Mouse (Mus musculus) heart, embryonic 12.5 days (tissue): ENCODE results near the gene Cdc40. TPM values are rescaled to one million over a fixed set of nuclear protein-coding genes. Genes with fewer than 3 reads are reported as not detected.

Experiments
- ATAC-seq: fragments of 200-750 bp; cut with Nextera tagmentation; 2 replicates; pipeline ENCODE4 v1.8.0; 2017; ENCODE audit warnings: moderate TSS enrichment, moderate library complexity; ENCODE audit not compliant: insufficient number of reproducible peaks, low FRiP score
- H3K27ac ChIP-seq: fragments of 300-500 bp; sonication (generic); 2 replicates; pipeline ENCODE4 v1.5.1; 2016; ENCODE audit warnings: mild to moderate bottlenecking, moderate library complexity; ENCODE audit not compliant: poor library complexity, severe bottlenecking
- H3K27me3 ChIP-seq: fragments of 300-500 bp; sonication (generic); replicated peaks from 2 replicates; pipeline ENCODE4 v1.6.1; 2016; ENCODE audit warnings: mild to moderate bottlenecking, moderate library complexity
- H3K36me3 ChIP-seq: fragments of 300-500 bp; sonication (generic); 2 replicates; pipeline ENCODE4 v1.6.1; 2016; ENCODE audit warnings: mild to moderate bottlenecking, moderate library complexity
- H3K4me1 ChIP-seq: fragments of 300-500 bp; sonication (generic); replicated peaks from 2 replicates; pipeline ENCODE4 v1.6.1; 2016; ENCODE audit warnings: mild to moderate bottlenecking
- H3K4me2 ChIP-seq: fragments of 300-500 bp; sonication (generic); 2 replicates; pipeline ENCODE4 v1.6.1; 2016; ENCODE audit warnings: mild to moderate bottlenecking, moderate library complexity
- H3K4me3 ChIP-seq: fragments of 300-500 bp; sonication (generic); 2 replicates; pipeline ENCODE4 v1.5.1; 2016; ENCODE audit warnings: mild to moderate bottlenecking
- H3K9ac ChIP-seq: fragments of 300-500 bp; sonication (generic); 2 replicates; pipeline ENCODE4 v1.6.1; 2016; ENCODE audit warnings: mild to moderate bottlenecking, moderate library complexity
- H3K9me3 ChIP-seq: fragments of 300-500 bp; sonication (generic); replicated peaks from 2 replicates; pipeline ENCODE4 v1.6.1; 2016; ENCODE audit warnings: mild to moderate bottlenecking, moderate library complexity
- WGBS: fragments of 180-500 bp; shearing (Covaris S2); methylation state at CpG from one replicate; pipeline ENCODE4 v1.1.7; 2016; 5-methylcytosine and 5-hydroxymethylcytosine counted together
- polyA plus RNA-seq: library from polyadenylated mRNA; unstranded; fragments of >200 nt; fragmentation: Nextera tagmentation; extraction: Ambion mirVana; gene quantifications from 2 replicates; pipeline ENCODE4 v1.2.1, GENCODE M21; 2016

The Cdc40 gene
- polyA plus RNA-seq, 1 experiment from 2014 or later = 25.7 TPM

DNA sequence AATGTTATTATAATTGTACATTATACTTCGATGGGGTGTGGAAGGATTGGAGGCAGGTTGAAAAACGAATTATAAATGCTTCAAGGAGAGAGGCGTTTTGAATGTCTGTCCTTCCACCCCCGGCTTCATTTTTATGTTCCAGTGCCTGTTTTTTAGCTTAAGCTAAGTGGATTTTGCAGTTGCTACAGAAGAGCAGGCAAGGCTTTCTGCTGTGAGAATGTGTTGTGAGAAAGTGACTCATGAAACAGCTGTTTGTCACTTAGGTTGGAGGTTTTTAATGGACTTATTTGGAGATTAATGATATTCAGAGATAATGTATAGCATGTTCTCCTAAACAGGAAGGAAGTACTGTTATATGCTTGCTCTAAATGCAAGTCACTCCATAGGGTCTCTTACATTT lies 6.0 kb upstream of the Cdc40 start:
- Histone ChIP-seq H3K9me3 (no peaks in the 10 kb centered on the region), H3K36me3 (no peaks in the 10 kb centered on the region), H3K4me2 (no peak overlapping the region), H3K9ac (no peak overlapping the region), H3K27me3 (no peaks in the 10 kb centered on the region), H3K4me1 (no peaks in the 10 kb centered on the region), H3K4me3 (no peak overlapping the region), H3K27ac (no peak overlapping the region)
- 76% methylated on average over 4 of the region's 4 CpGs for WGBS
- ATAC-seq = no peak

- ATAC-seq = no peak
- Histone ChIP-seq H3K27ac (no peak overlapping the region), H3K4me3 (no peak overlapping the region), H3K9me3 (no peaks in the 10 kb centered on the region), H3K9ac (no peak overlapping the region), H3K36me3 (no peaks in the 10 kb centered on the region), H3K4me1 (no peaks in the 10 kb centered on the region), H3K27me3 (no peaks in the 10 kb centered on the region), H3K4me2 (no peak overlapping the region)
- WGBS = 87% methylated on average over 2 of the region's 2 CpGs
These were observed 4.2 kb upstream of the Cdc40 start for GRCm38 (mm10) chr10:40887316-40887715.

DNA sequence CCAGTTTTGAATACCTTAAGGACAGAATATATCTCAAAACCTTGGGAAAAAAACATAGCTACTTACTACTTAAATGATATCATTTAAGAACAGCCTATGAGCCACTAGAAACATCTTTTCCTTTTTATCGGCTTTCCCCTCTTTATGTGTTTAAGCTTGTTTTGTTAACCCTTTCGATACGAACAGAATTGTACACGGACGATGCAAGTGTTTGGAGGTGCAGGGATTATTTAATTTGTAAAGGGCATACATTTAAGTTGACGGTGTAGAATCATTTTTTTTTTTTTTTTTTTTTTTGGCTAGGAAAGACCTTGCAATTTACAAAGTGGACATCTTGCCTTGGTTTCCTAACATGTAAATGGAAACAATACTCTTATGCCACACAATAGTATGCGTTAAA lies 2.3 kb upstream of the Cdc40 start:
- no peak for ATAC-seq
- no peaks in the 10 kb centered on the region for H3K9me3 ChIP-seq
- H3K27ac ChIP-seq = no peak overlapping the region
- H3K27me3 ChIP-seq = no peaks in the 10 kb centered on the region
- no peak overlapping the region for H3K4me2 ChIP-seq
- peaks cover 13% of the 10 kb centered on the region for H3K4me1 ChIP-seq
- H3K4me3 ChIP-seq = no peak overlapping the region
- H3K36me3 ChIP-seq = no peaks in the 10 kb centered on the region
- no peak overlapping the region for H3K9ac ChIP-seq
- WGBS = 80% methylated on average over 7 of the region's 7 CpGs

- H3K4me2 ChIP-seq = peak overlapping the region; percentile 72
- H3K27me3 ChIP-seq = no peaks in the 10 kb centered on the region
- H3K4me1 ChIP-seq = peaks cover 24% of the 10 kb centered on the region
- no peak; the same call in 1 of the 2 replicates for ATAC-seq
- H3K9me3 ChIP-seq = no peaks in the 10 kb centered on the region
- H3K4me3 ChIP-seq = peak overlapping the region; percentile 76
- peak overlapping the region; percentile 82 for H3K27ac ChIP-seq
- peak overlapping the region; percentile 80 for H3K9ac ChIP-seq
- H3K36me3 ChIP-seq = no peaks in the 10 kb centered on the region
- WGBS = 1% methylated on average over 40 of the region's 40 CpGs
These were observed 1.2 kb upstream of the Cdc40 start for GRCm38 (mm10) chr10:40884279-40884806.

DNA sequence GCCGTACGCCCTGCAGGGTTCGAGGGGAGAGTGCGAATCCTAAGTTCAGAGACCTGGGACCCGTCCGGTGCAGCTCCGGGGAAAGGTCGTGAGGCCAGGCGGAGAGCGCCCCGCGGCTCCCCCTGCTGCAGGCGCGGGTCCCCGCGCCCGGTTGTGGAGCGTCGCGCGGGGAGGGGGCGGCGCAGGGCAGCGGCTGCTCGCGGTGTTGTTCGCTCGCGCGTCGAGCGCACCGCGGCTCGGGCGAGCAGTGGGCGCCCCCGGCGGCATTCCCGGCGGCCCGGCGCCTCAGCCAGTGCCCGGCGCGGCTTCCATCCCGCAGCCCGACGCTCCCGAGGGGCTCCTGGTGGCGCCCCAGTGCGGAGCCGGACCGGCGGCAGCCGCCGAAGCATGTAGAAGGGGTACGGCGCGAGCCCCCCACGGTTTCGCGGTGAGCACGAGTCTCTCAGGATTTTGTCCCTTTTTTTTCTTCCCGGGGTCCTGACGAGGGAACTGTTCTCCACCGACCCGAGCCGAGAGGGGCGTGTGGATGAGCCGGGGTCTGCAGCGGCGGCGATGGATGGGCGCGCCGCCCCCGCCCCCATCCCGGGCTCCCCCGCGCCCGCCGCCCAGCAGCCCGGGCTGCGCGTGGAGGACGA lies 650 bp upstream of the Cdc40 start:
- no peaks in the 10 kb centered on the region for H3K9me3 ChIP-seq
- peak; percentile 86 for ATAC-seq
- under 1% methylated on average over 70 of the region's 87 CpGs for WGBS
- H3K4me2 ChIP-seq = peak overlapping the region; percentile 72
- peak overlapping the region; percentile 82 for H3K27ac ChIP-seq
- no peaks in the 10 kb centered on the region; the same call in 1 of the 2 replicates for H3K36me3 ChIP-seq
- peak overlapping the region; percentile 76 for H3K4me3 ChIP-seq
- H3K4me1 ChIP-seq = peaks cover 28% of the 10 kb centered on the region
- H3K27me3 ChIP-seq = no peaks in the 10 kb centered on the region
- peak overlapping the region; percentile 80 for H3K9ac ChIP-seq

DNA sequence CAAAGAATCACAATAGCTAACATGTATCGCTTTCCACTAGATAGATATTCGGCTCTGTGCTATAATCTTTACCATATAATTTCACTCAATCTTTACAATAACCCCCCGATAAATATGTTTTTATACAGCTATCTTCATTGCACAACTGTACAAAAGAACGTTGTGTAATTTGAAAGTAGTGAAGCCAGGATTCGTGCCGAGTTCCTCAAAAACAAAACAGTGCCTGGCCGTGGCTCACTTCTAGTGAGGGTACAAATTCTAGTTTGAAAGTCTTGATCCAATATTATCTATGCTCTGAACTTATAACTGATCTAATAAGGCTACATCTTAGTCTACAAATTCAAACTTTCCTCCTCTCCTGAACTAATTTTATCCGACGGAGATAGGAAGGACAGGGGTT lies 778 bp downstream of the Cdc40 start:
- Histone ChIP-seq H3K27me3 (no peaks in the 10 kb centered on the region), H3K9ac (peak overlapping the region; percentile 94), H3K4me2 (peak overlapping the region; percentile 72), H3K9me3 (no peaks in the 10 kb centered on the region), H3K4me3 (peak overlapping the region; percentile 76), H3K36me3 (no peaks in the 10 kb centered on the region; the same call in 1 of the 2 replicates), H3K4me1 (peaks cover 36% of the 10 kb centered on the region), H3K27ac (peak overlapping the region; percentile 75; the same call in 1 of the 2 replicates)
- WGBS = 12% methylated on average over 9 of the region's 9 CpGs
- no peak for ATAC-seq

DNA sequence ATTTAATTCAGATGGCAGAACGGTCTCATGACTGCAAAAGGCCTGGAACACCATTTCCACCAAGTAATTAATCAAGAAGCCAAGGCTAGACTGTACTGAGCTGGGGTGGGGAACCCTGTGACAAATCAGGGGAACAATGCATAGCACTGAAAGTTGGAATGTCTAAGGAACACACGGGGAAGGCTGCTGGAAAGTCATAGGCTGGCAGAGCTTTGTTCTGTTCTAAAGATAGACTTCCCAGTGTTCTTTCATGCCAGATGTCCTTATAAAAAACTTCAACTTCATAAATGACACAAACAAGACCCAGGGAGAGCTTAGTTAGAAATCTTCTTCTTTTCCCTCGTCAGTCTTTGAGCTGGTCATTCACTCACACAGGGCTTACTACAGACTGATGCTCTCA lies 1.9 kb downstream of the Cdc40 start:
- H3K27me3 ChIP-seq = no peaks in the 10 kb centered on the region
- peak overlapping the region; percentile 72 for H3K4me2 ChIP-seq
- peaks cover 36% of the 10 kb centered on the region for H3K4me1 ChIP-seq
- 65% methylated on average over 3 of the region's 3 CpGs for WGBS
- H3K4me3 ChIP-seq = 0 out of 2 replicates have a peak overlapping the region, but pooled peaks have one; percentile 6
- no peak for ATAC-seq
- H3K9ac ChIP-seq = peak overlapping the region; percentile 35; the same call in 1 of the 2 replicates
- H3K9me3 ChIP-seq = no peaks in the 10 kb centered on the region
- no peak overlapping the region for H3K27ac ChIP-seq
- no peaks in the 10 kb centered on the region; the same call in 1 of the 2 replicates for H3K36me3 ChIP-seq

GRCm38 (mm10) chr10:40879969-40880368 lies 3.1 kb downstream of the Cdc40 start:
- no peak overlapping the region for H3K27ac ChIP-seq
- no peaks in the 10 kb centered on the region for H3K27me3 ChIP-seq
- no peak overlapping the region for H3K9ac ChIP-seq
- 62% methylated on average over 9 of the region's 9 CpGs for WGBS
- peaks cover 7% of the 10 kb centered on the region for H3K36me3 ChIP-seq
- H3K4me1 ChIP-seq = peaks cover 36% of the 10 kb centered on the region
- ATAC-seq = no peak
- H3K4me3 ChIP-seq = no peak overlapping the region
- no peaks in the 10 kb centered on the region for H3K9me3 ChIP-seq
- no peak overlapping the region for H3K4me2 ChIP-seq

- no peak overlapping the region for H3K9ac ChIP-seq
- 55% methylated on average over 3 of the region's 3 CpGs for WGBS
- H3K27me3 ChIP-seq = no peaks in the 10 kb centered on the region
- no peak for ATAC-seq
- no peak overlapping the region for H3K4me2 ChIP-seq
- no peak overlapping the region for H3K27ac ChIP-seq
- H3K36me3 ChIP-seq = peaks cover 7% of the 10 kb centered on the region
- H3K4me1 ChIP-seq = peaks cover 41% of the 10 kb centered on the region
- H3K9me3 ChIP-seq = no peaks in the 10 kb centered on the region
- no peak overlapping the region for H3K4me3 ChIP-seq
These were observed 4.9 kb downstream of the Cdc40 start for GRCm38 (mm10) chr10:40878246-40878645.

GRCm38 (mm10) chr10:40872052-40872451 lies 11.1 kb downstream of the Cdc40 start:
- Histone ChIP-seq H3K36me3 (peaks cover 12% of the 10 kb centered on the region), H3K4me3 (no peak overlapping the region), H3K4me1 (peaks cover 20% of the 10 kb centered on the region), H3K9ac (no peak overlapping the region), H3K27ac (no peak overlapping the region), H3K27me3 (no peaks in the 10 kb centered on the region), H3K4me2 (no peak overlapping the region), H3K9me3 (no peaks in the 10 kb centered on the region)
- 84% methylated on average over 2 of the region's 2 CpGs for WGBS
- no peak for ATAC-seq

GRCm38 (mm10) chr10:40871301-40871700 lies 11.8 kb downstream of the Cdc40 start:
- 89% methylated on average over 2 of the region's 2 CpGs for WGBS
- Histone ChIP-seq H3K9ac (no peak overlapping the region), H3K9me3 (no peaks in the 10 kb centered on the region), H3K36me3 (peaks cover 12% of the 10 kb centered on the region), H3K27me3 (no peaks in the 10 kb centered on the region), H3K27ac (no peak overlapping the region), H3K4me1 (peaks cover 20% of the 10 kb centered on the region), H3K4me3 (no peak overlapping the region), H3K4me2 (no peak overlapping the region)
- ATAC-seq = no peak
